Mouse (Mus musculus) adrenal gland, postnatal 14 days (tissue): ENCODE measurements around the gene Olfr384. TPM values are rescaled to one million over a fixed set of nuclear protein-coding genes. Genes with fewer than 3 reads are reported as not detected.
"Not testable (repeated sequence)": the region's sequence is repeated elsewhere in the genome, so short reads cannot be mapped to it uniquely, and the experiment has no call there.

Experiments
- DNase-seq: peaks from one replicate; pipeline ENCODE4 v3.0.0; 2021; ENCODE audit warnings: mixed read lengths
- long read RNA-seq, 2 experiments: library from polyadenylated mRNA; stranded (forward); transcript quantifications; one replicate each; pipeline ENCODE4 v2.0.0; 2021
- total RNA-seq: library from RNA; stranded (reverse); gene quantifications from 2 replicates; pipeline ENCODE4 v1.2.3, GENCODE M21; 2021

The Olfr384 gene
- not detected in 2 replicates for total RNA-seq
- long read RNA-seq, experiment 1 = 0 reads
- long read RNA-seq, experiment 2 = 0 reads

DNA sequence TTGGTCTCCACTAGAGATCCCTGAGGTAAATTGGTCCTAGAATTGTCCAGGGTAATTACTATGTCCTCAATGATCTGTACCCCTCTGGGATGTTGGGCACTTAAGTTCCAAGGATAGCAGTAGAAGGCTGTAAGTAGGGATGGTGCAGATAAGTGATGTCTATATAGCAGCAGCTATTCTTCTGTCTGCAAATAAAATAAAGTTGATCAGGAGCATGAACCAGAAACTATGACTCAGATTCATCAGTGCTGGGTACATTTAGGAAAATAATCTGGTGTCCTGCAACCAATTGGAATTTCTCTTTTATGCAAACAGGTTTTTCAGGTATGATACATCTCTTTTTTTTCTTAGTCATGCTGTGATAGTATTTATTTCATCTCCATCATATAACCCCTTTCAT is at the start of gene Olfr384:
Gene Olfr384, plus strand, starts transcription at position 301 of the 400 bp plus-strand sequence.
- no peak for DNase-seq

DNA sequence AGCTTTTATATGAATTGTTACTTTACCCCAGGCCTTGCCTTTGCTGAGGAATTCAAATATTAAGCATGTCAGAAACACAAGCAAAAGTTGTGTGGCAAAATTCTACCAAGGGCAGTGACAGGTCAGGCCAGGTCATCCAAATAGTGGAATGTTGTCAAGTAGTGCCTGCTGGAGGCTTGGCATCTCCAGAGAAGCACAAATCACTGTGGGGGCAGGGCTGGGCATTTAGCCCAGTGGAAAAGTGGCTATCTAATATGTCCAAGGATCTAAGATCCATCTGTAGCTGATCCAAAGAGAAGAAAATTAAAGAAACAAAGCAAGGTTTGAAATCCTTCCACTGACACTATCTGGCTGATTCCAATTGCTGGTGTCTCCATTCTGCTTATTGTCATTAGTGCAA is 18.5 kb upstream of the Olfr384 start:
- peak; percentile 54 for DNase-seq

DNA sequence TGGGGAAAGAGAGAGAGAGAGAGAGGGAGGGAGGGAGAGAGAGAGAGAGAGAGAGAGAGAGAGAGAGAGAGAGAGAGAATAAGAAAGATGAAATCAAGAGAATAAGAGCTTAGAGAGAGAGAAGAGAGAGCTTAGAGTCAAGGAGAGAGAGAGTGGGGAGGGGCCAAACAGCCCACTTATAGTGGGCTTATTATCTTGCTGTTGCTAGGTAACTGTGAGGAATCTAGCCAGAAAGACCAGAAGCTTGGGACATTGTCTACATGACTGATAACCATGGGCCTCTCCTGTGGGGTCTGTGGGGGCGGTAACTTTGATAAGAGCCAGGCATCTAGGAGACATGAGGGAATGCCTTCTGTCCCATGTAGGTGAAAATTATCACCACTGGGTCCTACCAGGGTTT is 15.2 kb upstream of the Olfr384 start:
- not testable (repeated sequence) for DNase-seq

DNA sequence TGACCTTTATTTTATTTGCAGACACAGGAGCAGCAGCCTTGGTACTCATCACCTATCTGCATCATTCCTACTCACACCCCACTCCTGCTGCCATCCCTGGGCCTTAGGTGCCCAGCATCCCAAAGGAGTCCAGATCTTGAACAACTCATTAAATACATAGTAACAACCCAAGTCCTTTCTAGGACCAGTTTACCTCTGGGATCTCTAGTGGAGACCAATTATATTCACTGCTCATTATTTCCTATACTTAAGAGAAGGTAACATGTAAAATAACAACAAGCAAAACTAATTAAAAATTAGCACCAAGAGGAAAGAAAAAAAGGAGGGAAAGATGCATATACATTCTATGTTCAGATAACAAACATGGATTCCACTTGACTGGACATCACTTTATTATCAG is 5.5 kb upstream of the Olfr384 start, which contains the start of gene Olfr385:
Gene Olfr385, minus strand, starts transcription at position 101 of the 400 bp plus-strand sequence.
- no peak for DNase-seq

Other genes with a start within 250 kb of the Olfr384 start
- not detected in 2 replicates for gene Olfr20, start 247.8 kb upstream of the Olfr384 start, total RNA-seq
- gene Olfr376, start 227.3 kb upstream of the Olfr384 start, total RNA-seq = not detected in 2 replicates
- not detected in 2 replicates for gene Olfr1, start 199.0 kb upstream of the Olfr384 start, total RNA-seq
- gene Olfr378, start 170.1 kb upstream of the Olfr384 start, total RNA-seq = not detected in 2 replicates
- not detected in 2 replicates for gene Olfr380, start 141.1 kb upstream of the Olfr384 start, total RNA-seq
- gene Olfr381, start 107.0 kb upstream of the Olfr384 start, total RNA-seq = not detected in 2 replicates
- not detected in 2 replicates for gene Olfr382, start 81.4 kb upstream of the Olfr384 start, total RNA-seq
- gene Olfr385, start 5.6 kb upstream of the Olfr384 start, total RNA-seq = not detected in 2 replicates
- not detected in 2 replicates for gene Zfp735, start 90.2 kb downstream of the Olfr384 start, total RNA-seq
- not detected in 2 replicates for gene Olfr389, start 182.1 kb downstream of the Olfr384 start, total RNA-seq
- not detected in 2 replicates for gene Olfr390, start 184.4 kb downstream of the Olfr384 start, total RNA-seq
- not detected in 2 replicates for gene Olfr391-ps, start 204.5 kb downstream of the Olfr384 start, total RNA-seq
- gene Olfr392, start 218.5 kb downstream of the Olfr384 start, total RNA-seq = not detected in 2 replicates